In genomic region chr4:134468578-134469266, GRCm38 (mm10) we compare ENCODE assay signal across 7 mouse cellular contexts. TPM values are rescaled to one million over a fixed set of nuclear protein-coding genes. Genes with fewer than 3 reads are reported as not detected.
DNase-seq lines count a peak whose midpoint lies in the region; ATAC-seq lines count a peak whose summit lies in the region.

No protein-coding gene starts in this region.

- no peaks in the 10 kb centered on the region for H3K9me3 ChIP-seq in intestine, embryonic 15.5 days
- no peaks in the 10 kb centered on the region for H3K9me3 ChIP-seq in midbrain, embryonic 10.5 days (replicated peaks)

- H3K27ac ChIP-seq in intestine, embryonic 15.5 days, result peak overlapping the region; percentile 92
- H3K27ac ChIP-seq in midbrain, embryonic 10.5 days (replicated peaks), result peak overlapping the region; percentile 100

- no peaks in the 10 kb centered on the region for H3K27me3 ChIP-seq in intestine, embryonic 15.5 days (replicated peaks)
- peaks cover 15% of the 10 kb centered on the region; the same call in 1 of the 2 replicates for H3K27me3 ChIP-seq in midbrain, embryonic 10.5 days (ENCODE audit: low read depth, poor library complexity, severe bottlenecking)

- peak overlapping the region; percentile 92 for H3K4me3 ChIP-seq in intestine, embryonic 15.5 days (replicated peaks)
- H3K4me3 ChIP-seq in midbrain, embryonic 10.5 days, result peak overlapping the region; percentile 96

- peaks cover 12% of the 10 kb centered on the region for H3K36me3 ChIP-seq in intestine, embryonic 15.5 days
- H3K36me3 ChIP-seq in midbrain, embryonic 10.5 days, result peaks cover 34% of the 10 kb centered on the region

- DNase-seq in adrenal gland, adult (ENCODE audit: inconsistent age in 2 of 2, low spot score in 1 of 2), result peak; percentile 93 to 97
- peak; percentile 94 for DNase-seq in embryo, embryonic 10.5 days (ENCODE audit: low spot score)
- peak; percentile 91 for DNase-seq in gastrocnemius, postnatal 25 days
- peak; percentile 92 to 96 for DNase-seq in left cerebral cortex, postnatal 25 days (ENCODE audit: low spot score in 2 of 2)
- peak; percentile 94 for DNase-seq in midbrain, embryonic 10.5 days (ENCODE audit: low spot score)
- peak; percentile 96 for DNase-seq in right cerebral cortex, postnatal 4 days

- H3K4me2 ChIP-seq in intestine, embryonic 15.5 days (replicated peaks), result peak overlapping the region; percentile 95

- H3K4me1 ChIP-seq in intestine, embryonic 15.5 days (replicated peaks), result no peaks in the 10 kb centered on the region; the same call in 1 of the 2 replicates
- H3K4me1 ChIP-seq in midbrain, embryonic 10.5 days, result peaks cover 52% of the 10 kb centered on the region

- peak overlapping the region; percentile 92 for H3K9ac ChIP-seq in intestine, embryonic 15.5 days

- under 1% methylated on average over 68 of the region's 68 CpGs for WGBS in intestine, embryonic 15.5 days
- under 1% methylated on average over 67 of the region's 68 CpGs for WGBS in midbrain, embryonic 10.5 days

- intact Hi-C loops in left cerebral cortex, postnatal 25 days (cut with DNase I), result loop anchor here (2.0 kb wide), 2 partner anchors 18 to 72 kb away; partner anchors contain the start of gene Pafah2

- ATAC-seq in intestine, embryonic 15.5 days, result peak; percentile 92

RNA-seq across cellular contexts. Expression of gene Stmn1, which starts 0.6 kb away (rescaled TPM):
- 10 to 100 TPM in 1 of 2 experiments, 1 to 10 TPM in 1; 6.9 to 10.6 TPM for total RNA-seq in gastrocnemius, postnatal 25 days (2021)
- polyA plus RNA-seq in intestine, embryonic 15.5 days (2015; fragmentation: Nextera tagmentation; extraction: Ambion mirVana), result 1,243 and 1,415 TPM in 2 replicates
- total RNA-seq in left cerebral cortex, postnatal 25 days (2021), result 1,000 to 10,000 TPM in 1 of 2 experiments, 100 to 1,000 TPM in 1; 940 to 1,084 TPM
- polyA plus RNA-seq in midbrain, embryonic 10.5 days (2016; fragmentation: Nextera tagmentation; extraction: Ambion mirVana), result 2,607 and 3,209 TPM in 2 replicates

RNA-seq across cellular contexts. Expression of gene Paqr7, which starts 27.8 kb away (rescaled TPM):
- 1 to 10 TPM; 2.3 to 4.9 TPM for total RNA-seq in gastrocnemius, postnatal 25 days (2021)
- 11.5 TPM in 2 replicates for polyA plus RNA-seq in intestine, embryonic 15.5 days (2015; fragmentation: Nextera tagmentation; extraction: Ambion mirVana)
- total RNA-seq in left cerebral cortex, postnatal 25 days (2021), result 10 to 100 TPM; 61.2 to 63.3 TPM
- 3.5 and 3.6 TPM in 2 replicates for polyA plus RNA-seq in midbrain, embryonic 10.5 days (2016; fragmentation: Nextera tagmentation; extraction: Ambion mirVana)

RNA-seq across cellular contexts. Expression of gene Aunip, which starts 42.1 kb away (rescaled TPM):
- not detected for total RNA-seq in gastrocnemius, postnatal 25 days (2021)
- 16.0 and 18.0 TPM in 2 replicates for polyA plus RNA-seq in intestine, embryonic 15.5 days (2015; fragmentation: Nextera tagmentation; extraction: Ambion mirVana)
- under 1 TPM; 0.37 to 0.60 TPM for total RNA-seq in left cerebral cortex, postnatal 25 days (2021)
- polyA plus RNA-seq in midbrain, embryonic 10.5 days (2016; fragmentation: Nextera tagmentation; extraction: Ambion mirVana), result 25.5 and 28.6 TPM in 2 replicates

Comparison
In these comparisons a context has a peak if more than half of its experiments do, and no peak if none do; other contexts are left out.
1. Peak in every context shown above with its lines: DNase-seq, ATAC-seq, H3K4me3 ChIP-seq and H3K27ac ChIP-seq.
2. RNA of gene Stmn1, which starts 0.6 kb away (total RNA-seq): 940 to 1,084 TPM in left cerebral cortex, postnatal 25 days; 6.9 to 10.6 TPM in gastrocnemius, postnatal 25 days; every median in the first group is over 10 times any median in the second.
3. RNA of gene Paqr7, which starts 27.8 kb away (total RNA-seq): 61.2 to 63.3 TPM in left cerebral cortex, postnatal 25 days; 2.3 to 4.9 TPM in gastrocnemius, postnatal 25 days; every median in the first group is over 10 times any median in the second.